Mouse (Mus musculus) intestine, embryonic 15.5 days (tissue): ENCODE measurements around the gene Slc22a1. TPM values are rescaled to one million over a fixed set of nuclear protein-coding genes. Genes with fewer than 3 reads are reported as not detected.
A peak's percentile ranks its signal among the peaks of the same experiment; 100 is the strongest.

Experiments
- ATAC-seq: fragments of 200-750 bp; cut with Nextera tagmentation; 2 replicates; pipeline ENCODE4 v1.8.0; 2017; ENCODE audit warnings: moderate TSS enrichment, moderate library complexity
- H3K27ac ChIP-seq: fragments of 300-500 bp; sonication (generic); 2 replicates; pipeline ENCODE4 v1.5.1; 2015; ENCODE audit warnings: mild to moderate bottlenecking, inconsistent platforms
- H3K27me3 ChIP-seq: fragments of 300-500 bp; sonication (generic); replicated peaks from 2 replicates; pipeline ENCODE4 v1.6.1; 2015; ENCODE audit warnings: inconsistent platforms
- H3K36me3 ChIP-seq: fragments of 300-500 bp; sonication (generic); 2 replicates; pipeline ENCODE4 v1.6.1; 2015; ENCODE audit warnings: inconsistent platforms
- H3K4me1 ChIP-seq: fragments of 300-500 bp; sonication (generic); replicated peaks from 2 replicates; pipeline ENCODE4 v1.6.1; 2015; ENCODE audit warnings: inconsistent platforms
- H3K4me2 ChIP-seq: fragments of 300-500 bp; sonication (generic); replicated peaks from 2 replicates; pipeline ENCODE4 v1.6.1; 2015; ENCODE audit warnings: mild to moderate bottlenecking, inconsistent platforms
- H3K4me3 ChIP-seq: fragments of 300-500 bp; sonication (generic); replicated peaks from 2 replicates; pipeline ENCODE4 v1.5.1; 2015; ENCODE audit warnings: inconsistent platforms
- H3K9ac ChIP-seq: fragments of 300-500 bp; sonication (generic); 2 replicates; pipeline ENCODE4 v1.6.1; 2015; ENCODE audit warnings: inconsistent platforms
- H3K9me3 ChIP-seq: fragments of 300-500 bp; sonication (generic); 2 replicates; pipeline ENCODE4 v1.6.1; 2016; ENCODE audit warnings: inconsistent platforms
- WGBS: fragments of 180-500 bp; shearing (Covaris S2); methylation state at CpG from one replicate; pipeline ENCODE4 v1.1.7; 2015; 5-methylcytosine and 5-hydroxymethylcytosine counted together
- polyA plus RNA-seq: library from polyadenylated mRNA; unstranded; fragments of >200 nt; fragmentation: Nextera tagmentation; extraction: Ambion mirVana; gene quantifications from 2 replicates; pipeline ENCODE4 v1.2.1, GENCODE M21; 2015

Gene Slc22a1
- polyA plus RNA-seq, 1 experiment from 2014 or later = 0.40 TPM

DNA sequence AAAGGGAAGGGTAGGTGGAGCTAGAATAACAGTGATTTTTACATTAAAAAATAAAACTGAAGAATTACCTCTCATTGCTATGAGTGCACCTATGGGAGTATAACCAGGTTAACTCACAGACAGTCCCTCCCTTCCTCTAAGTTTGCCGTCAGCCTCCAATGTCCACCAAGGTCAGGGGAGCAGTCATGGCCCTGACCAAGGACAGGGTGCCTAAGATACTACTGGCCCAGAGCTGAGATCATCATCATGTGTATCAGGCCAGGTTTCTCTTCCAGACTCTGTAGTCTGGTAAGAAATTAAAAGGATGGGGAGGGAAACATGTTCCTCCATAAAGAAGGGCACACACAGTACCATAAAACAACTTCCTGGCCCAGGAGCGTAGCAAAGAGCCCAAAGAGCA, 35.3 kb upstream of the Slc22a1 start:
- no peaks in the 10 kb centered on the region for H3K4me1 ChIP-seq
- no peak overlapping the region for H3K27ac ChIP-seq
- no peak overlapping the region for H3K4me3 ChIP-seq
- H3K9ac ChIP-seq = no peak overlapping the region
- no peak overlapping the region for H3K4me2 ChIP-seq
- H3K27me3 ChIP-seq = no peaks in the 10 kb centered on the region
- WGBS = 85% methylated on average over 2 of the region's 2 CpGs
- no peaks in the 10 kb centered on the region for H3K9me3 ChIP-seq
- no peak for ATAC-seq
- peaks cover 16% of the 10 kb centered on the region; the same call in 1 of the 2 replicates for H3K36me3 ChIP-seq

DNA sequence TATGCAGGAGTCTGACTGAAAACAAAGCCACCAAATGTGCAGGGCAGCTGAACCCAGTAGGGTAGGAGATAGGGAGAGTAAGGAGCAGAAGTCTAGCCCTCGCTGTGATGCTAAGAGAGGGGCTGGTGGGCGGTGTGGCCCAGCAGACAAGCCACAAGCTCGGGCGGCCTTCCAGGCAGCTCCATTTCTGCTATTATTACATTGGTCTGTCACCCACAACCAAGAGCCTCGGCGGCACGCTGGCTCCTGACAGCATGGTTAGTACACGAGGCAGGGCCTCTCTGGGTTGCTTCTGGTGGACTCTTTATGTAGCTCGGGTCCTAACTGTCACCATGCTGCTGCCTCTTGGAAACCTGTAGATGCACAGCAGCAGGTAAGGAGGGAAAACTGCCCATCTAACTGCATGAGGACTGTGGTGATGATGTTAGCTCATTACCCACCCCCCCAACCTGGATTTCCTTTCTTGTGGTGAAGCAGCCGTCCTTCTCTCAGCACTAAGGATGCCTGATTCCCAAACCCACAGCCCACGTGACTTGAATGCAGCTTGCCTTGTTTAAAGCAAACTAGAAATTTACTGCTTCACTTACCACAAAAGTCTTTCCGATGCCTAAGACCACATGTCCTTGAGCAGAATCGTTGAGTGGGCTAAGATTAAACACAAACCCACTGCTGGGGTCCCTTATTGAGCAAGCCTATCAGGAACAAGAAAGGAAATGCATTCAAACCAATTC, 34.6 kb upstream of the Slc22a1 start:
- H3K4me2 ChIP-seq = no peak overlapping the region
- no peaks in the 10 kb centered on the region for H3K27me3 ChIP-seq
- no peak overlapping the region for H3K9ac ChIP-seq
- no peaks in the 10 kb centered on the region for H3K9me3 ChIP-seq
- WGBS = 90% methylated on average over 13 of the region's 13 CpGs
- no peak overlapping the region for H3K27ac ChIP-seq
- H3K4me1 ChIP-seq = no peaks in the 10 kb centered on the region
- peaks cover 17% of the 10 kb centered on the region; the same call in 1 of the 2 replicates for H3K36me3 ChIP-seq
- no peak for ATAC-seq
- no peak overlapping the region for H3K4me3 ChIP-seq

GRCm38 (mm10) chr17:12708398-12708797, 32.8 kb upstream of the Slc22a1 start:
- Histone ChIP-seq H3K4me3 (no peak overlapping the region), H3K9ac (no peak overlapping the region), H3K36me3 (peaks cover 29% of the 10 kb centered on the region), H3K27me3 (no peaks in the 10 kb centered on the region), H3K4me2 (no peak overlapping the region), H3K27ac (no peak overlapping the region), H3K4me1 (no peaks in the 10 kb centered on the region), H3K9me3 (no peaks in the 10 kb centered on the region)
- WGBS = 86% methylated on average over 3 of the region's 3 CpGs
- no peak for ATAC-seq

GRCm38 (mm10) chr17:12706590-12707049, 31.0 kb upstream of the Slc22a1 start:
- H3K4me1 ChIP-seq = no peaks in the 10 kb centered on the region
- no peaks in the 10 kb centered on the region for H3K27me3 ChIP-seq
- H3K4me3 ChIP-seq = no peak overlapping the region
- no peak overlapping the region for H3K27ac ChIP-seq
- H3K36me3 ChIP-seq = peaks cover 29% of the 10 kb centered on the region
- no peaks in the 10 kb centered on the region for H3K9me3 ChIP-seq
- no peak overlapping the region for H3K9ac ChIP-seq
- 70% methylated on average over 10 of the region's 10 CpGs for WGBS
- ATAC-seq = no peak
- H3K4me2 ChIP-seq = no peak overlapping the region

- H3K9me3 ChIP-seq = no peaks in the 10 kb centered on the region
- WGBS = 74% methylated on average over 5 of the region's 5 CpGs
- 0 out of 2 replicates have a peak, but pooled peaks cover 2% of the 10 kb centered on the region for H3K4me1 ChIP-seq
- H3K4me3 ChIP-seq = no peak overlapping the region
- H3K27me3 ChIP-seq = no peaks in the 10 kb centered on the region
- no peak overlapping the region for H3K27ac ChIP-seq
- H3K36me3 ChIP-seq = peaks cover 25% of the 10 kb centered on the region
- H3K4me2 ChIP-seq = no peak overlapping the region
- no peak for ATAC-seq
- no peak overlapping the region for H3K9ac ChIP-seq
Measured at GRCm38 (mm10) chr17:12702901-12703300, 27.3 kb upstream of the Slc22a1 start.

DNA sequence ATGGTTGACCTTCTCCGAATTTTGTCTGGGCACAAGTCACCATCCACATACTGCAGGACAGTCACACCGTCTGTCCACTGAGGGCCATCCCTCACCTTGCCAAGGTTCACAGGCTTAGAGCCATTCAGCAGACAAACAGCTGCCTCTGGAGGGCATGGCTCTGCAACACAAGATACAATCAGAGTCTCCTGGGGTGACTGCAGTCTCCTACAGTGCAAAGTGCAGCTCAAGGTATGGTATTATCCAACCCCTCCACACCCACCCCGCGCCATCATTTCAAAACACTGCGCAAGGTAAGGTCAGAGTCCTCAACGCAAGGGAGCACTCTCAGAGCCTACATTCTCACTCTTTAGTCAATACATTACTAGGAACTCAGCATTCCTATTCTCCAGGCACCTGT, 24.7 kb upstream of the Slc22a1 start:
- Histone ChIP-seq H3K27ac (no peak overlapping the region), H3K27me3 (no peaks in the 10 kb centered on the region), H3K9ac (no peak overlapping the region), H3K4me2 (no peak overlapping the region), H3K4me1 (0 out of 2 replicates have a peak, but pooled peaks cover 2% of the 10 kb centered on the region), H3K36me3 (peaks cover 31% of the 10 kb centered on the region), H3K4me3 (no peak overlapping the region), H3K9me3 (no peaks in the 10 kb centered on the region)
- 88% methylated on average over 6 of the region's 6 CpGs for WGBS
- ATAC-seq = peak; percentile 97

GRCm38 (mm10) chr17:12691899-12692298, 16.3 kb upstream of the Slc22a1 start:
- peak; percentile 66 for ATAC-seq
- H3K4me3 ChIP-seq = no peak overlapping the region
- H3K27ac ChIP-seq = no peak overlapping the region
- H3K27me3 ChIP-seq = no peaks in the 10 kb centered on the region
- no peaks in the 10 kb centered on the region; the same call in 1 of the 2 replicates for H3K4me1 ChIP-seq
- no peaks in the 10 kb centered on the region for H3K9me3 ChIP-seq
- no peak overlapping the region for H3K4me2 ChIP-seq
- H3K36me3 ChIP-seq = peaks cover 52% of the 10 kb centered on the region
- WGBS = 63% methylated on average over 7 of the region's 7 CpGs
- no peak overlapping the region for H3K9ac ChIP-seq

GRCm38 (mm10) chr17:12689537-12689936, 13.9 kb upstream of the Slc22a1 start:
- WGBS = 61% methylated on average over 3 of the region's 3 CpGs
- ATAC-seq = no peak

GRCm38 (mm10) chr17:12688427-12689110, 12.9 kb upstream of the Slc22a1 start:
- H3K27me3 ChIP-seq = no peaks in the 10 kb centered on the region
- ATAC-seq = no peak

More at GRCm38 (mm10) chr17:12689537-12689936, 13.9 kb upstream of the Slc22a1 start:
- Histone ChIP-seq H3K27ac (no peak overlapping the region), H3K4me2 (no peak overlapping the region), H3K4me1 (no peaks in the 10 kb centered on the region; the same call in 1 of the 2 replicates), H3K36me3 (peaks cover 57% of the 10 kb centered on the region), H3K9me3 (no peaks in the 10 kb centered on the region), H3K27me3 (no peaks in the 10 kb centered on the region), H3K4me3 (no peak overlapping the region), H3K9ac (no peak overlapping the region)

GRCm38 (mm10) chr17:12684928-12685624, 9.4 kb upstream of the Slc22a1 start:
- ATAC-seq = 0 out of 2 replicates have a peak, but pooled peaks have one; percentile 27

More at GRCm38 (mm10) chr17:12688427-12689110, 12.9 kb upstream of the Slc22a1 start:
- 68% methylated on average over 20 of the region's 20 CpGs for WGBS
- H3K36me3 ChIP-seq = peaks cover 54% of the 10 kb centered on the region
- H3K27ac ChIP-seq = no peak overlapping the region
- H3K9me3 ChIP-seq = no peaks in the 10 kb centered on the region
- H3K4me1 ChIP-seq = no peaks in the 10 kb centered on the region; the same call in 1 of the 2 replicates
- H3K4me2 ChIP-seq = no peak overlapping the region
- H3K9ac ChIP-seq = no peak overlapping the region
- no peak overlapping the region for H3K4me3 ChIP-seq

DNA sequence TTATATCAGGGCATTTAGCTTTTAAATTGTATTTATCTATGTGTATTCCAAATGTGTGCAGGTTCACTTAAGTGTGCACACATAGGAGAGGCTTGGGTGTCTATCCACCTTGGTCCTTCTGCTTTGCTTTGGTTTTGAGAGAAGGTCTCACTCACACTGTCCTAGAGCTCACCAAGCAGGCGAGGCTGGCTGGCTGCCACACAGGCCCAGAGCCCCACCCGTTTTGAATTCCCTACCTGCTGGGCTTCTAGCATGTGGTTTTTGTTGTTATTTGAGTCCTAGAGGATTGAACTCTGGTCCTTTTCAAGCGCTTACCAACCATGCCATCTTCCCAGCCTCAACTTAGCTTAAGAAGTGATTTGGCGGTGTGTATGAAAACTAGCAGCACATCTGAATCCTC, 8.8 kb upstream of the Slc22a1 start:
- no peak overlapping the region for H3K27ac ChIP-seq
- H3K4me1 ChIP-seq = peaks cover 4% of the 10 kb centered on the region; the same call in 1 of the 2 replicates
- no peaks in the 10 kb centered on the region for H3K9me3 ChIP-seq
- H3K4me2 ChIP-seq = no peak overlapping the region
- H3K4me3 ChIP-seq = no peak overlapping the region
- H3K9ac ChIP-seq = no peak overlapping the region
- H3K36me3 ChIP-seq = peaks cover 34% of the 10 kb centered on the region
- ATAC-seq = no peak
- 60% methylated on average over 4 of the region's 4 CpGs for WGBS
- H3K27me3 ChIP-seq = no peaks in the 10 kb centered on the region

More at GRCm38 (mm10) chr17:12684928-12685624, 9.4 kb upstream of the Slc22a1 start:
- Histone ChIP-seq H3K9ac (no peak overlapping the region), H3K27ac (no peak overlapping the region), H3K4me3 (no peak overlapping the region), H3K4me2 (no peak overlapping the region), H3K9me3 (no peaks in the 10 kb centered on the region), H3K4me1 (peaks cover 4% of the 10 kb centered on the region; the same call in 1 of the 2 replicates), H3K36me3 (peaks cover 34% of the 10 kb centered on the region), H3K27me3 (no peaks in the 10 kb centered on the region)
- 80% methylated on average over 7 of the region's 7 CpGs for WGBS

DNA sequence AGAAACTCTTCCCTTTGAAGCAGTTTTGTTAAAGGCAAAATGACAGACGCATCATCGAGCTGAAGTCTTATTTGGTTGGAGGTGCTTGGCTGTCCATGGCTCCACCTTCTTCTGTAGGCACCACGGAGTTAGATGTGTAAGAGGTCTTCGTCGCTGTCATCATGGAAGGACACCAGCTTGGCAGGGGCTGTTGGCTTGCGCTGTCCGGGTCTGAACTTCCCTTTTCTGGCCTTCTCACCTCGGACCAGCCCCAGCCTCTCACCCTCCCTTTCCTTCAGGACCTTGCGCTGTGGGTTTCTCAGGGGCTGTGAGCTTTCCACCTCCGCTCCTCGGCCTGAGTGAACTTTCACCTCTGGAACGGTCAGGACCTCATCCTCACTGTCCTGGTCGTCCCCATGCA, 8.0 kb upstream of the Slc22a1 start:
- WGBS = 88% methylated on average over 13 of the region's 13 CpGs
- Histone ChIP-seq H3K4me3 (no peak overlapping the region), H3K9ac (no peak overlapping the region), H3K36me3 (peaks cover 27% of the 10 kb centered on the region), H3K9me3 (no peaks in the 10 kb centered on the region), H3K27me3 (no peaks in the 10 kb centered on the region), H3K4me1 (0 out of 2 replicates have a peak, but pooled peaks cover 4% of the 10 kb centered on the region), H3K4me2 (no peak overlapping the region), H3K27ac (no peak overlapping the region)
- no peak for ATAC-seq
